Mouse (Mus musculus): Measurements from ENCODE around the gene Taar8a. TPM values are rescaled to one million over a fixed set of nuclear protein-coding genes. Genes with fewer than 3 reads are reported as not detected.
A peak's percentile ranks its signal among the peaks of the same experiment; 100 is the strongest.
"Not testable (repeated sequence)": the region's sequence is repeated elsewhere in the genome, so short reads cannot be mapped to it uniquely, and the experiment has no call there.

Taar8a gene
- polyA plus RNA-seq, 1 experiment from 2014 or later: not detected

GRCm38 (mm10) chr10:24109434-24109833 is 33.1 kb downstream of the Taar8a start, which contains the start of gene Taar9:
TSS of gene Taar9 (minus strand) at chr10:24109534.
- not testable (repeated sequence) for H3K9me3 ChIP-seq (ENCODE audit: control insufficient read depth, low read length); H3K27me3 ChIP-seq (ENCODE audit: control insufficient read depth, insufficient read depth, low read length); ATAC-seq (ENCODE audit: low FRiP score); DNase-seq (ENCODE audit: low spot score, missing footprints); H3K4me3 ChIP-seq (ENCODE audit: low read depth, low read length); H3K4me1 ChIP-seq (ENCODE audit: control insufficient read depth, insufficient read depth, low read length); H3K36me3 ChIP-seq (ENCODE audit: control insufficient read depth, insufficient read depth, low read length); H3K9ac ChIP-seq (ENCODE audit: low read length); H3K27ac ChIP-seq (ENCODE audit: low read depth, low read length); H3K4me2 ChIP-seq
- WGBS: 88% methylated on average over 8 of the region's 8 CpGs

GRCm38 (mm10) chr10:24111116-24111778 is 34.9 kb downstream of the Taar8a start:
- Histone ChIP-seq H3K4me2 (no peak overlapping the region), H3K9me3 (ENCODE audit: control insufficient read depth, low read length) (no peaks in the 10 kb centered on the region), H3K27ac (ENCODE audit: low read depth, low read length) (no peak overlapping the region), H3K4me3 (ENCODE audit: low read depth, low read length) (no peak overlapping the region), H3K4me1 (ENCODE audit: control insufficient read depth, insufficient read depth, low read length) (no peaks in the 10 kb centered on the region), H3K27me3 (ENCODE audit: control insufficient read depth, insufficient read depth, low read length) (no peaks in the 10 kb centered on the region), H3K36me3 (ENCODE audit: control insufficient read depth, insufficient read depth, low read length) (no peaks in the 10 kb centered on the region), H3K9ac (ENCODE audit: low read length) (no peak overlapping the region)
- ATAC-seq (ENCODE audit: low FRiP score): 0 out of 2 replicates have a peak, but pooled peaks have one; percentile 57
- DNase-seq (ENCODE audit: low spot score, missing footprints): peak; percentile 90
- whole genome bisulfite sequencing: 53% methylated on average over 6 of the region's 6 CpGs

Other genes starting within 250 kb of the Taar8a start
- not detected in 2 replicates for gene Vnn3, start 225.0 kb upstream of the Taar8a start, polyA plus RNA-seq (2014; fragmentation: Nextera tagmentation; extraction: Ambion mirVana)
- gene Vnn1, start 181.8 kb upstream of the Taar8a start, polyA plus RNA-seq (2014; fragmentation: Nextera tagmentation; extraction: Ambion mirVana): 2.6 and 2.9 TPM in 2 replicates
- not detected in 2 replicates for gene Taar1, start 156.1 kb upstream of the Taar8a start, polyA plus RNA-seq (2014; fragmentation: Nextera tagmentation; extraction: Ambion mirVana)
- gene Taar2, start 137.9 kb upstream of the Taar8a start, polyA plus RNA-seq (2014; fragmentation: Nextera tagmentation; extraction: Ambion mirVana): not detected in 2 replicates
- gene Taar3, start 126.9 kb upstream of the Taar8a start, polyA plus RNA-seq (2014; fragmentation: Nextera tagmentation; extraction: Ambion mirVana): not detected in 2 replicates
- not detected in 2 replicates for gene Taar4, start 116.0 kb upstream of the Taar8a start, polyA plus RNA-seq (2014; fragmentation: Nextera tagmentation; extraction: Ambion mirVana)
- gene Taar5, start 105.8 kb upstream of the Taar8a start, polyA plus RNA-seq (2014; fragmentation: Nextera tagmentation; extraction: Ambion mirVana): not detected in 2 replicates
- not detected in 2 replicates for gene Taar6, start 90.9 kb upstream of the Taar8a start, polyA plus RNA-seq (2014; fragmentation: Nextera tagmentation; extraction: Ambion mirVana)
- not detected in 2 replicates for gene Taar7a, start 83.0 kb upstream of the Taar8a start, polyA plus RNA-seq (2014; fragmentation: Nextera tagmentation; extraction: Ambion mirVana)
- not detected in 2 replicates for gene Taar7b, start 76.6 kb upstream of the Taar8a start, polyA plus RNA-seq (2014; fragmentation: Nextera tagmentation; extraction: Ambion mirVana)
- not detected in 2 replicates for gene Taar7d, start 49.3 kb upstream of the Taar8a start, polyA plus RNA-seq (2014; fragmentation: Nextera tagmentation; extraction: Ambion mirVana)
- gene Taar7e, start 38.9 kb upstream of the Taar8a start, polyA plus RNA-seq (2014; fragmentation: Nextera tagmentation; extraction: Ambion mirVana): not detected in 2 replicates
- gene Taar7f, start 27.0 kb upstream of the Taar8a start, polyA plus RNA-seq (2014; fragmentation: Nextera tagmentation; extraction: Ambion mirVana): not detected in 2 replicates
- not detected in 2 replicates for gene Taar8b, start 15.8 kb downstream of the Taar8a start, polyA plus RNA-seq (2014; fragmentation: Nextera tagmentation; extraction: Ambion mirVana)
- gene Taar8c, start 25.4 kb downstream of the Taar8a start, polyA plus RNA-seq (2014; fragmentation: Nextera tagmentation; extraction: Ambion mirVana): not detected in 2 replicates
- not detected in 2 replicates for gene Taar9, start 33.0 kb downstream of the Taar8a start, polyA plus RNA-seq (2014; fragmentation: Nextera tagmentation; extraction: Ambion mirVana)
- 98.6 and 99.6 TPM in 2 replicates for gene Stx7, start 72.8 kb downstream of the Taar8a start, polyA plus RNA-seq (2014; fragmentation: Nextera tagmentation; extraction: Ambion mirVana)
- gene Moxd1, start 147.0 kb downstream of the Taar8a start, polyA plus RNA-seq (2014; fragmentation: Nextera tagmentation; extraction: Ambion mirVana): 1.8 and 3.9 TPM in 2 replicates